Mouse (Mus musculus): Measurements from ENCODE around the gene Xirp1. TPM values are rescaled to one million over a fixed set of nuclear protein-coding genes. Genes with fewer than 3 reads are reported as not detected.

Gene Xirp1
- total RNA-seq, 4 experiments from 2014 or later, result 130 to 157 (median 141) TPM

DNA sequence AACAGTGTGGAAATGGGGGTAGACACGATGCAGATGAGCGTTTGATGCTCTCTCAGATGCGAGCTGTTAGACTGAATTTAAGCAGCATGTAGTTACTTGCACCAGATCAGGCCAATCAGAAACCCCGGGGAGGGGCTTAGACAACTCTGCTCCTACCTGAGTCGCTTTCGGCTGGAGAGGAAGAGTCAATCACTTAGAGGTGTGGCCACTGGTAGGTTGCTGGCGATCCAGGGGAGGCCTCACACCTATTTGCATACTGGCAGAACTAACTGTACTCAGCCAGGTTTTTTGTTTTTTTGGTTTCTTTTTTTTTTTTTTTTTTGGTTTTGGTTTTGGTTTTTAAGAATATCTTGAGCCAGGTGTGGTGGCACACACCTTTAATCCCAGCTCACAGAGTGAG is 35.1 kb downstream of the Xirp1 start:
- no peak for DNase-seq (ENCODE audit: low spot score)

DNA sequence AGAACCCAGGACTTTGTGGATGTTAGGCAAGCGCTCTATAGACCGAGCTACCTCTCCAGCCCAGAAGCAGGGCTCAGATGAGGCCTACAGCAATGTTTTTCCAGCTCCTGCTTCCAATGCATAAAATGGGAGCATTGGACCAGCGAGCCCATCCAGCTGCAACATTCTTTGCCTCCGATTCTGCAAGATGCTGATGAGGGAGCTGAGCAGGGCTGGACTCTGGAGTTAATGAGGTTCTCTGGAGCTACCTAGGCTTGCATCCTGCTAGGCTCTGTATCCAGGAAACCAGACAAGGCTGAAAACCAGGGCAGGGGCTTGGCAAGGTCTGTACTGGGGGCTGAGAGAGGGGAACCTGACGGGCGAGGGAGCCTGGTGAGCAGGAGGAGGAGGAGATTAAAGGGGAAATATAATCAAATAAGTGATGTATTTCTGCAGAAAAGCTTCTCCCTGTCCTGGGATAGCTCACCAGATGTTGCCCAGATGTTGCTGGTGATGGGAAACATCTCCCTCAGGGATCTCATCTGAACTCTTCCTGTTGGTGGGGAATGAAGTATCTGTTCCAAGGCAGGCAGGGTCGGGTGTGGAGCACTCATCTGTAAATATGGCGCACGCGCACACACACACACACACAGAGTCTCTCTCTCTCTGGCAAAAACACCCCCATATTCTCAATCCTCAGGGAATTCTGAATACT is 37.4 kb downstream of the Xirp1 start:
- no peak for DNase-seq (ENCODE audit: low spot score)

DNA sequence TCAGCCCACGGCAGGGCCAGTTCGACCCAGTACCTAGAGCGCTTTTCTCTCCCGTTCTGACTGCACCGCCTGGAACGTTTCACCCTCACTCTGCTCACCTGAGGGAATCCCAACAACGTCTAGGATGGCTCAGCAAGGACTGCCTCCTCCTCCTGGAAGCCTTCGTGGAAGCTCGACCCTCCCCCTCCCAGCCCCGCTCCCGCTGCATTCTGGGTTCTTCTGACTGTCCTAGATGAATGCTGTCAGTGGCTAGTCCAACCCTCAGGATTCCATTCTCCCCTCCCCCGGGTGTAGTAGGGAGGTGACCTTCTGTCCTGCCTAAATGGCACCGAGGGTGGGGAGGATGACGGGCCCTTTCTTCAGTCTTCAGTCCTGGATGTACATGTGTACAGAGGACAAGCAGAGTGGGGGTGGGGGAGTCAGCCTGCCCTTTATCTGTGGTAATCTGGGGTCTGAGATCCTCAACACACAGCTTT is 38.8 kb downstream of the Xirp1 start, which contains the start of gene Csrnp1:
Gene Csrnp1, minus strand, starts transcription at position 123 of the 476 bp plus-strand sequence.
- DNase-seq (ENCODE audit: low spot score), result no peak

DNA sequence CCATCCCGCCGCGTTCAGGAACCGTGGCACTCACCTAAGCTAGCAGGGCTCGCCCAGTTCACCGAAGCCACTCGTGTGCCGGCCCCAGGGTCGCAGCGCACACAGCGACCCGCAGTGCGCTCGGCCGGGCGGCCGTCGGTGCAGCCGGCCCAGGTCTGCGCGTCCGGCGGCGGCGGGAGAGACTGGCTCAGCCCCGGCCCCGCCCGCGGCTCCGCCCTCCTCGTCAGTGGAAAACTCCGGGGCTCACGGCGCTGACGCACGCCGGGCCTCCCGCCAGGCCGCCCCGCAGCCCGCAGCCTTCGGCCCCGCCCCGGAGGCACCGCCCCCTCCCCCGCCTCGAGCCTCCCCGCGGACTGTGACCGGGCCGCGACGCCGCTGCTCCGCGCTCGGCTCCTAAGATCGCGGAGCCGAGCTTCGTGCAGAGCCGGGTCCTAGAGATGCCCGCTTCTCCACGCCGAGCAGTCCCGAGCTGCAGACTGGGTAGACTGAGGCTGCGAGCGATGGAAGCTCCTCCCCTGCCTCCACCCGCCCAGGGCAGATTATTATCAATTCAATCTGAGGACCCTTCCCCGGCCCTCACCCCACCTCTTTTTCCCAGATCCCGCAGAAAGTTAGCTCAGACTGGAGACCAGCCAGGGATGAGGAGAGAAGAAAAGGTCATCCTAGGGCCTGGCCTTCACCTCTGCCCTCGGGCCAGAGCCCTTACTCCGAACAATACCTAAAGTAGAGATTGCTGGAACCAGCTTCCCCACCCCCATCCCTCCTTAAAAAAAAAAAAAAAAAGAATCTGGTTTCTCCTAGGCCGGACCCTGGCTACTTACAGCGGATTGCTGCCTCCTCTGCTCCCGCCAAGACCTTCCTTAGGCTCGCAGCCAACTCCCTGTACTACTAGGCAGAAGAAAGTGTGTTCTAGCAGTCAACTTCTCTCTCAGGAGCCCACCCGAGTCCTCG is 39.5 kb downstream of the Xirp1 start:
- peak; percentile 89 for DNase-seq (ENCODE audit: low spot score)

DNA sequence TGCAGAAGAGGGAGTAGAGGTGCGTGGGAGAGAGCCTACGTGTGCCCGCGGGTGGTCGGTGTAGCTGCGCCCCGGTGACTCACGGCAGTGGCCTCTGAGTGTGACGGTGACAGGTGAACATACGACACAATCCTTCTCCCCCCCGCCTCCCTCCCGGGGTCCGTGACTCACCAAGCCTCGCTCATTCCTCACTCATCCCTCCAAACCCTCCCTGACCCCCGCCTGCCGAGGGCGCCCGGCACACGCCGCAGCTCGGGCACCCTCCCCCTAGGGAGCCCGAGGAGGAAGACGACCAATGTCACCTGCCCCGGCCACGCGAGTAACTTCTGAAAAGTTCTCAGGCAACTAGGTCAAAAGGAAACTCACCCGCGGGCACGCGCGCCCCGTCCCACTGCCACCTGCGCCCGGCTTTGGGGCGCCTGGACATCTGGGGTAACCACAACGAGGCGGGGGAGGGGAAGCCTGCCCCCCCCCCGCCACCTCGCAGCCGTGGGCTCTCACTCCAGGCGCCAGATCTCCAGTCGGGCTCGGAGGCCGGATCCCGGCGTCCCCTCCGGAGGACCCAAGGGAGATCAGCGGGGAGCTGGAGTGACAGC is 40.3 kb downstream of the Xirp1 start:
- DNase-seq (ENCODE audit: low spot score), result peak; percentile 64

DNA sequence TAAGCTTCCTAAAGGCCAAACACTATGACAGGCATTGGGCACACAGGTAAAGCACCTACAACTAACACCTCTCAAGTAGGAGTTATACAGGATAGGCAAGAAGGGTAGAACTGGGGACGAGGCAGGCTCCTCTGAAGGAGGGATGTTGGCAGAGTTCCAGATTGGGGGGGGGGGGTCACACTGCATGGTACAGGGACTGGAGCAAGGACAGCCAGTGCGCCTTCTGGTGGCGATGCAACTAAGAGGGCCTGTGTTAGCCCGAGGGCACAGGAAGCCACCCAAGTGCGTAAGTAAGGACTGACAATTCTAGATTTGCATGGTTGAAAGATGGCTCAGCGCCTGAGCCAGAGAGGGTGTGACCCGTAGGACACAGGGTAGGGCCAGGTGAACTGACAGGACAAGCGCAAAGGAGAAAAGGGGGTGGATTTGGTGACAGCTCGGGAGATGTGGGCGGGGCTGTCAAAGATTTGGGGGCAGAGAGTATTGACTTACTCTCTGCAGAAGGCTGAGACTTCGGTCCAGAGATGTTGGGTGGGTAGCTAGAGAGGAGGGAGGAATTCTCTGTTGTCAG is 41.1 kb downstream of the Xirp1 start:
- DNase-seq (ENCODE audit: low spot score), result peak; percentile 59

DNA sequence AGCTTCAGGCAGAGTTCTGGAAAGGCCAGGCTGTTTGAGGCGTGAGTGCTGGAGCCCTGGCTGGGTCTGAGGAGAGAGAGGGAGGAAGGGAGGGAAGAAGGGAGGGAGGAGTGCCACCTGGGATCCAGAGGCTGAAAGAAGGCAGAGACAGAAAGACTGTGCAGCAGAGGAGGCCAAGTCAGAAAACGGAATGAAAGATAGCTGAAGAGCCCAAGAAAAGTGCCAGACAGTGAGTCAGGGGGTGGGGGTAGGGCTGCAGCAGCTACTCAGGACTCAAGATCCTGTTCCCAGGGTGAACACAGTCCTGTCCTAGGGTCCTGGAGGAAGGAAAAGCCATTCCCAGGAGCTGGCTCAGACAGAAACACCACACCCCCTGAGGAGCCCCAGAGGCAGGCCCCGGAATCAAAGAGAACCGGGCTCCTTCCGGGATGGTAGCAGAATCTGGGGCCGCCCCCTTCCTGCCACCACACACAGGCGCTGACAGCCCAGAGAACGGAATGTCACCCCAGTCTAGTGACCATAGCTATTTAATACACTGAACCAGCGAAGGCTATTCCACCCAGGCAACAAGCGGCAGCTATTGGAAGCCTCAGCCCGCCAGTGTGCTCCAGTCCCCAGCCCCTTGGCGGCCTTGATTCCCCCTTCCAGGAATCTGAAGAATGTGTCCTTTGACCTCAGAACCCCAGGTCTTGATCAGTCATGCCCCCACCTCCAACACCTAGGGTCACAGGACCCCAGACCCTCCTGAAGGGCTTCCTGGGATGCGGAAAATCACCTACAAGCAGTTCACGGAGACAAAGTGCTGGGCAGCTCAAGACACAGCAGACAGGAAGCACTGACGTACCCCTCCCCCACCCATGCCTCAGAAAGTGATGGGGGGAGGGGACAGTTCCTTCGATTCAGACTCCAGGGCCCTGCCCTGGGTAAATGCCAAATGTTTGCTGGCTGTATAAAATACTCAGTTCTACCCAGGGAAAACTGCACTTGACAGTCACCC is 41.9 kb downstream of the Xirp1 start:
- peak; percentile 93 for DNase-seq (ENCODE audit: low spot score)

DNA sequence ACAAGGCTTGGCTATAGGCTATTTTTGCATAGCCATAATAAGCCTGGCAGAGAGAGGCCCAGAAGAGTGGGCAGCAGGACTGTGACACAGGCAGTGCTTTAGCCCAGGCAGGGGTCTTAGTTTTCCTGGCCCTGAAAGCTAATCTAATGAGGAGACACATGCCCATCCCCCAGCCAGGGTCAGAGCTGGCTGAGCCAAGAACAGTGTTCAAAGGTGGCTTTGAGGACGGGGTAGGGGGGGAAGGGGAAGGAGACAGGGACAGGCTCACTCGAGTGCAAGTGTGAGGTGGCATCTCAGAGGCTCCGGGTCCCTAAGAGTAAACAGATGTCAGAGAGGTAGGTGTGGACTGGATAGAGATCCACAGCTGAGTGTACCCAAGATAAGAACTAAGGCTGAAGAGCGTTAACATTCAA is 42.6 kb downstream of the Xirp1 start:
- DNase-seq (ENCODE audit: low spot score), result no peak

DNA sequence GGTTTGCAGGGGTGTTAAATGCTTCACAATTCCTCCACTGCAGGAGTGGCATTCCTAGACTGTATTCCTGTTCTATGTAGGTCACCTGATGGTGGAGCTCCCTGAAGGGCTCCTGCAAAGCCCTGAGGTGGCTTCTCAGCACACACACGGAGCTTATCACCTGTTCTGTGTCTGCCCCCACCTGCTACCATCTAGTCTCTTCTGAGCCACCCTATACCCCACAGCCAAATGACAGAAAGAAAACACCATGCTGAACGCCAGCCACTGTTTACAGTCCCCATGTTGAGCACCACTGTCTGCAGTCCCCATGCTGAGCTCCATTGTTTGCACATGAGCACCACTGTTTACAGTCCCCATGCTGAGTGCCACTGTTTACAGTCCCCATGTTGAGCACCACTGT is 43.6 kb downstream of the Xirp1 start:
- DNase-seq (ENCODE audit: low spot score), result no peak

DNA sequence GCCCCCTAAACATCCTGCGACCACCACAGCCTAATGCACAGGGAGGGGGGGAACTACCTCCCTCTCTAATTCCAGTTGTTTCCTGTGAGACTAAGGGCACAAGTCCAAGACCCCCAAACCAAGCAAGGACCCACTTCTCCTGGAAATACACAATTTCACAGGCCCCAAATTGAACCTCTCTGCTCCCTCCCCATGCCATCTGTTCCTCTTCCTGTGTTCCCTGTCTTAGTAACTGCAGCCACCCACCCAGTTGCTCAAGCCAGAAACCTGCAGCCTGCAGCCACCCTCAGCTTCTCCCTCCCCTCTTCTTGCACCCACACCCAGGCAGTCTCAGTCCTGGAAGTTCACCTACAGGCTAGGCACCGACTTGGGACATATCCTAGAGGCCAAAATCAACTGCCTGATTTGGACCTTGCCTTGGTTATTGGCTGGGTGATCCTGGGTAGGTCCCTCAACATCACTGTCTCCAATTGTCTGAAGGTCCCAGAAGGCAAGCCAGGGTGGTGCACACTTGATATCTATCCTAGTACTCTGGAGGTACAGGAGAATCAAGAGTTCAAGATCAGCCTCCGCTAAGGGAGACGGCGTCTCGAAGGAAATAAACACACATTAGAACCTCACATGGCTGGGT is 44.5 kb downstream of the Xirp1 start:
- no peak for DNase-seq (ENCODE audit: low spot score)

DNA sequence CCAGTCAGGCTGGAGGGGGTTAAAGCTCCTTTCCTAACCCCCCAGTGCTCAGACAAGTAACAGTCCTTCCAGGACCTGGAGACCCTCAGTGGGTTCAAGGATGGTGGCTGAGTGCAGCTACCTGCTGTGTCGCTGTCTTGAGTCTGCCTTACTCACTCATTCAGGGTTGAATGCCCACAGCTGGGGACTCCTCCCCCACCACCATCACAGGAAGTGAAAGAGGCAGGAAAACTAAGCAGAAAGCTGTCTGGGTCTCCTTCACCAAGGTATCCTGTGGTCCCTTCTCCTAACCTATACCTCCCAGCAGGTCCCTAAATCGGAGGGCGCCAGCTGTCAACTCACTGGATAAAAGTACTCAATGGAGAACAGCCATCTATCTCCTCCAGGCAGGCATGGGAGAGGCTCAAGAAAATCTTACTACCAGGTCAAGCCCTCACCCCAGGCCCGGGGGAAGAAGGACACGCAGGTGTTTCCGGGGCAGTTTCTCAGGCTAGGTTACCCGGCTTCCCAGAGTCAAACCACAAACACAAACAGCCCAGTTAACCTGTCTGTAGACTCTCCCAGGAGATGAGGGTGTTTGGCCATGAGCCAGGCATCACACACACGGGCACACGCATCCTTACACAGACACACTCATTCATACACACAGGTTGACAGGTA is 45.1 kb downstream of the Xirp1 start:
- DNase-seq (ENCODE audit: low spot score), result no peak

DNA sequence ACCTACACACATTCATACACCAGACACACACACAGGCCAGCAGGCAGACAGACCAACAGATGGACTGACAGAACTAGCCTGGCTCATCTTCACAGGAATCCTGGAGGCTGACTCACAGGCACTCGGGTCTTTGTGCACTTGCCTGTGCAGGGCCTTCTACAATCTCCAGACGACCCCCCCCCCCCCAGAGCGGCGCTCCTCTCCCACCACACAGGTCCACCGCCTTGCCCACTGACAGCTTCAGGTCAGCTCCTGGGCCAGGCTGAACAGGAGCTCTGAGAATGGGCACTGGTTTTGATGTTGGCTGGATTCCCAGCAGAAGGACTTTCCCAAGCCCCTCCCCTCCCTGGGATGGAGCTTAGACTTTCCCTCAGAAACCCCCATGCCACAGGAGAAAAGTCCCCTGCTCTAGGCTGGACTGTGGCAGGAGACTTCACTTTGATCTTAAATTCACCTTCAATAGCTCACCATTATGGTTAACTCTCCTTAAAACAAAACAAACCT is 45.8 kb downstream of the Xirp1 start:
- no peak for DNase-seq (ENCODE audit: low spot score)

DNA sequence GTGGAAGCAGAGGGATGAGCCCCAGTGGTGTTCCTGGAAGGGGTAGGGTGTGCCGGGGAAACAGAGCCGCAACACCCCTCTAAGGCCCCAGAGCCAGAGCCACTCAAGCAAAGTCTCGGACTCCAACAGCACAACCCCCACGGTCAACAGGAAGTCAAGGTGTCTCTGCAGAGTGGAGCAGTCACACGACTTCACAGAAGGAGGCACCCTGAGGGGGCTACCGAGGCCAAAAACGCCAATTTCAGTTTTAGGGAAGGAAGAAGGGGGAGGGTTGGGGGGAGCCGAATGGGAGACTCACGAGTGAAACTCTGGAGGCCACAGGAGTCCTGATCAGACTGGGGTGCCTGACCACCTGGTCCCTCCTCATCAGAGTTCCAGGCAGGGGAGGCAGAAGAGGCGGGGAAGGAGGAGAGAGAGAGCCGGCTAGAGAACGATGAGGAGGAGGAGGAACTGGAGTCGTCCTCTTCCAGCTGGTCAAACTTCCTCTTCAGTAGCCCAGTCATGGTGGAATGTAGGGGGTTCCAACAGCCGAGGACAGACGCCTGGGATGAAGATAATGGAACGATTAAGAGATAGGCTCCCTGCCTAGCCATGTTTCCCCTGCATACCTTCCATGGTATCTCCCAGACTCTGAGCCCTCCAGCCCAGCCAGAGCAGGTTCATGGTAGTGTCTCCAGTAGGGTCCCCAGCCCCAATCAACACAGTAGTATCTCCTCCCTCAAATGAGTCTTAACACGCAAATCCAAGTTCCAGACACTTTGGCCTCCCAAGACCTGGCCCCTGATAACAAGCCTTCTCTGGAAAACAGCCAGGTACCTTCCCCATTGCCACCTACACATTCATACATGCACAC is 46.5 kb downstream of the Xirp1 start:
- DNase-seq (ENCODE audit: low spot score), result no peak

DNA sequence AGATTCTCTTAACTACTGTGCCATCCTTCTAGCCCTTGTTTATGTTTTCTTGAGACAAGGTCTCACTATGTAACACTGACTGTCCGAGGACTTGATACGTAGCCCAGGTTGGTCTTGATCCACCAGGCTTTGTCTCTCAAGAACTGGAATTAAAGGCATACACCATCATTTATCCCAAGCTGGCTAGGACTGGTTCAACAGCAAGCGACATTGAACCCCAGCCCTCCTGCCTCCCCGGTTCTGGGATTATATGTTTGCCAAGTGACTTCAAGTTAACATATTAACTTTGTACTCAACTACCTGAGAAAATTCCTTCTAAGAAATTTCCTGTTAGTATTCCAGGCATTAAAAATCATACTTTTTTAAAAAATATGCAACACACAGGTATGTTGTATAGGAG is 48.1 kb downstream of the Xirp1 start:
- DNase-seq (ENCODE audit: low spot score), result no peak

DNA sequence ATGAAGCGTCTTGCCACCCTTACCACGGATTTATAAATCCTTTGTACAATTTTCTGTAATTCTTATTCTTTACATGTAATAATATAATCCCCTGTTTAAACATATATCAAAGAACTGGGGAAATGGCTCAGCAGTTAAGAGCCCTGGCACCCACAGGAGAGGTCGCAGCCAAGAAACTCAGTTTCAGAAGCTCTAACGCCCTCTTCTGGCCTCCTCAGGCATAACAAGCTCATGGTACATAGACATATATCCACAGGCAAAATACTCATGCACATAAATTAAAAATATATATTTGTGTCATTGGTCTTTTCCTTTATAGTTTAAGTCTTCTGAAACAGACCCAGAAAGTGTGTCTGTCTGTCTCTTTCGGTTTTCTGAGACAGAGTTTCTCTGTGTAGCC is 48.8 kb downstream of the Xirp1 start:
- no peak for DNase-seq (ENCODE audit: low spot score)

DNA sequence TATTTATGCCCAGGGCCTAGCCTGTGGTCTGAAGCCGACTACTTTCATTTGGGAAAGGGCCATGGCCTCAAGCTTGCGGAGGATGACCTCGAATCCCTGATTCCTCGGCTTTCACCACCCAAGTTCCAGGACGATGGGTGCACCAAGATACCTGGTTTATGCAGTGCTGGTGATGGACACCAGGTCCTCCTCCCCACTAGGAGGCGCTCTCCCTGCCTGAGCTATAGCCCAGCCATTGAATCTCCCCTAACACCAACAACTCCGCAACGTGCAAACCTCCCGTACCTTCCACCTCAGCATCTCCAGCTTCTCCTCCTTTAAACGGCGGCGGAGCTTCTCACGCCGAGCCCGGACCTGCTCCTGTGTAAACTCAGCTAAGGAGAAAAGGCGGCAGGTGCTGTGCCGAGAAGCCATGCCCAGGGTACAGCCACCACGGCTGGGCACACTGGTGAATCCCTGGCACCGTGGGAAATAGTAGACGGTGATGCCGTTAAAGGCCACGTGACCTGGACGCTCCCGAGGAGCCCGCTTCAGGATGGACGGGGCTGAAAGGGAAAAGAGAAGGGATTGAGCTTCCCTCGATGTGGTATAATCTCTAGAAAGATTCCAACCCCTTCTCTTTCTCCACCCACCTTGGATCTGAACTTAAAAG is 49.4 kb downstream of the Xirp1 start:
- no peak for DNase-seq (ENCODE audit: low spot score)

DNA sequence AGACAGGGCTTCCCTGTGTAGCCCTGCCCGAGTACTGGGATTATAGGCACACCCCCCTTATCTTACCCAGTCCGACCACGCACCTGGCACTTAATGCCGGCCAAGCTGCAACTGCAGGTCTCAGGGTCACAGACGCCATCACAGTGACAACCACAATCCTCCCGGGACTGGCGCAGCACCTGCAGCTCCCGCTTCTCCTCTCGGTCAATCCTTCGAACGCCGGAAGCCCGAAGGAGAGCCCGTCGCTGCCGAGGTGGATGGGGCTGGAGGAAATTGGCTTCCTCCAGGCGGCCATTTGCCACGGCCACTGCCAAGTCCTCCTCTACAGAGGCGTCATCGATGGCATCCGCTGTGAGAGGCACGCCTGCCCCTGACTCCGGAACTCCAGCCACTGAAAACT is 50.1 kb downstream of the Xirp1 start:
- DNase-seq (ENCODE audit: low spot score), result no peak

DNA sequence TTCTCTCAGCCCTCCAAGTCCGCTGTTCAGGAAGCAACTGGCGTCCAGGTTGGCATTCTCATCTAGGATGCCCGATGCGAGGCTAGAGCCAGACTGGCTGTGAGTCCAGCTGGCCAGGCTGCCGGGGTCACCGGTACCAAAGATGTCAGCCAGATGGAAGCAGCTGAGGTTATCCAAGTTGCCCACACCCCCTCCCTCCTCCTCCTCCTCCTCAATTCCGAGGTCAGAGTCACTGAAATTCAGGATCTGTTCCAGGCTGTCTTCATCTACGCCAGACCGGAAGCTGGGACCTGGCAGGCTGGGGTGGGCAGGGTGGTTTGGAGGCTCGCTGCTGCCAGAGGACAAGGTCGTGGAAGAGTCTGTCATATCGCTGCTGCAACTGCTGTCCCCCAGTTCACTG is 50.8 kb downstream of the Xirp1 start:
- peak; percentile 74 for DNase-seq (ENCODE audit: low spot score)
